Mouse (Mus musculus): ENCODE measurements around the gene Ern1. TPM values are rescaled to one million over a fixed set of nuclear protein-coding genes. Genes with fewer than 3 reads are reported as not detected.
"Not testable (repeated sequence)": the region's sequence is repeated elsewhere in the genome, so short reads cannot be mapped to it uniquely, and the experiment has no call there.

Ern1 gene
- total RNA-seq, 2 experiments from 2014 or later = 7.3 to 9.2 TPM

- Histone ChIP-seq H3K4me3 (no peak overlapping the region), H3K27ac (no peak overlapping the region)
- no peak for DNase-seq
- intact Hi-C loops (cut with DNase I) = no loop called here
- no peak for TF ChIP-seq CTCF (IDR thresholded peaks at IDR 0.05)
Observed at GRCm38 (mm10) chr11:106471629-106472028, 16.0 kb downstream of the Ern1 start.

- no peak overlapping the region for H3K27ac ChIP-seq
- intact Hi-C loops (cut with DNase I) = no loop called here
- DNase-seq = no peak
Observed at GRCm38 (mm10) chr11:106468509-106468908, 19.1 kb downstream of the Ern1 start.

GRCm38 (mm10) chr11:106465932-106466331, 21.7 kb downstream of the Ern1 start:
- Histone ChIP-seq H3K4me3 (no peak overlapping the region), H3K27ac (no peak overlapping the region)
- DNase-seq = no peak
- no peak for TF ChIP-seq CTCF (IDR thresholded peaks at IDR 0.05)
- intact Hi-C loops (cut with DNase I) = no loop called here

More at GRCm38 (mm10) chr11:106468509-106468908, 19.1 kb downstream of the Ern1 start:
- no peak overlapping the region for H3K4me3 ChIP-seq
- no peak for TF ChIP-seq CTCF (IDR thresholded peaks at IDR 0.05)

GRCm38 (mm10) chr11:106465545-106465903, 22.1 kb downstream of the Ern1 start:
- no peak for TF ChIP-seq CTCF (IDR thresholded peaks at IDR 0.05)
- no peak overlapping the region for H3K4me3 ChIP-seq
- intact Hi-C loops (cut with DNase I) = no loop called here
- no peak for DNase-seq
- no peak overlapping the region for H3K27ac ChIP-seq

- Histone ChIP-seq H3K27ac (no peak overlapping the region), H3K4me3 (no peak overlapping the region)
- intact Hi-C loops (cut with DNase I) = no loop called here
- DNase-seq = no peak
- no peak for TF ChIP-seq CTCF (IDR thresholded peaks at IDR 0.05)
Observed at GRCm38 (mm10) chr11:106464681-106465544, 22.7 kb downstream of the Ern1 start.

- intact Hi-C loops (cut with DNase I) = no loop called here
- Histone ChIP-seq H3K4me3 (no peak overlapping the region), H3K27ac (no peak overlapping the region)
- no peak for DNase-seq
- TF ChIP-seq CTCF (IDR thresholded peaks at IDR 0.05) = no peak
Observed at GRCm38 (mm10) chr11:106463845-106464244, 23.8 kb downstream of the Ern1 start.

- no peak overlapping the region for H3K27ac ChIP-seq
- intact Hi-C loops (cut with DNase I) = no loop called here
- TF ChIP-seq CTCF (IDR thresholded peaks at IDR 0.05) = no peak
- no peak for DNase-seq
- H3K4me3 ChIP-seq = no peak overlapping the region
Observed at GRCm38 (mm10) chr11:106462309-106462708, 25.3 kb downstream of the Ern1 start.

- intact Hi-C loops (cut with DNase I) = no loop called here
- Histone ChIP-seq H3K4me3 (no peak overlapping the region), H3K27ac (no peak overlapping the region)
- DNase-seq = no peak
- TF ChIP-seq CTCF (IDR thresholded peaks at IDR 0.05) = no peak
Observed at GRCm38 (mm10) chr11:106461145-106461932, 26.3 kb downstream of the Ern1 start.

GRCm38 (mm10) chr11:106460671-106461070, 27.0 kb downstream of the Ern1 start:
- Histone ChIP-seq H3K4me3 (no peak overlapping the region), H3K27ac (no peak overlapping the region)
- DNase-seq = no peak
- no peak for TF ChIP-seq CTCF (IDR thresholded peaks at IDR 0.05)
- intact Hi-C loops (cut with DNase I) = no loop called here

GRCm38 (mm10) chr11:106458540-106458939, 29.1 kb downstream of the Ern1 start:
- no peak overlapping the region for H3K27ac ChIP-seq
- DNase-seq = no peak
- no peak for TF ChIP-seq CTCF (IDR thresholded peaks at IDR 0.05)
- H3K4me3 ChIP-seq = no peak overlapping the region
- intact Hi-C loops (cut with DNase I) = no loop called here

- no peak for DNase-seq
- Histone ChIP-seq H3K27ac (no peak overlapping the region), H3K4me3 (no peak overlapping the region)
- no peak for TF ChIP-seq CTCF (IDR thresholded peaks at IDR 0.05)
- intact Hi-C loops (cut with DNase I) = no loop called here
Observed at GRCm38 (mm10) chr11:106443646-106444045, 44.0 kb downstream of the Ern1 start.

GRCm38 (mm10) chr11:106442564-106442963, 45.1 kb downstream of the Ern1 start:
- intact Hi-C loops (cut with DNase I); DNase-seq: not testable (repeated sequence)

GRCm38 (mm10) chr11:106440318-106440717, 47.3 kb downstream of the Ern1 start:
- H3K27ac ChIP-seq = no peak overlapping the region
- intact Hi-C loops (cut with DNase I) = no loop called here
- TF ChIP-seq CTCF (IDR thresholded peaks at IDR 0.05) = no peak
- no peak overlapping the region for H3K4me3 ChIP-seq
- DNase-seq = no peak

More at GRCm38 (mm10) chr11:106442564-106442963, 45.1 kb downstream of the Ern1 start:
- not testable (repeated sequence) for H3K4me3 ChIP-seq, H3K27ac ChIP-seq

Data from gastrocnemius, adult 2 months (tissue).